Mouse (Mus musculus) retina, embryonic 14.5 days (tissue): Measurements from ENCODE around the gene Gm3238.
A peak's percentile ranks its signal among the peaks of the same experiment; 100 is the strongest.
"Not testable (repeated sequence)": the region's sequence is repeated elsewhere in the genome, so short reads cannot be mapped to it uniquely, and the experiment has no call there.

Experiments used
- DNase-seq: peaks from one replicate; pipeline ENCODE4 v3.0.0-alpha.2; 2015; ENCODE audit warnings: low spot score

The Gm3238 gene

GRCm38 (mm10) chr10:77771225-77771624 lies at the start of gene Gm3238:
Gm3238 (minus strand) TSS chr10:77771325.
- not testable (repeated sequence) for DNase-seq

GRCm38 (mm10) chr10:77819203-77819602 lies 48.1 kb upstream of the Gm3238 start:
- DNase-seq = no peak

- no peak for DNase-seq
These were observed 47.4 kb upstream of the Gm3238 start for GRCm38 (mm10) chr10:77818523-77818922.

GRCm38 (mm10) chr10:77815514-77815913 lies 44.4 kb upstream of the Gm3238 start:
- no peak for DNase-seq

- no peak for DNase-seq
These were observed 43.3 kb upstream of the Gm3238 start, which contains the start of gene Gm2696 for GRCm38 (mm10) chr10:77814382-77814781. Gm2696 (plus strand) TSS chr10:77814682.

- no peak for DNase-seq
These were observed 40.6 kb upstream of the Gm3238 start, which contains the start of gene Gm9507 for GRCm38 (mm10) chr10:77811743-77812142. Gm9507 (minus strand) TSS chr10:77811843.

- DNase-seq = peak; percentile 0
These were observed 33.0 kb upstream of the Gm3238 start for GRCm38 (mm10) chr10:77804095-77804494.

GRCm38 (mm10) chr10:77798921-77799508 lies 27.9 kb upstream of the Gm3238 start, which contains the start of gene Gm19668:
Gm19668 (minus strand) TSS chr10:77799133.
- peak; percentile 16 for DNase-seq

GRCm38 (mm10) chr10:77798164-77798920 lies 27.2 kb upstream of the Gm3238 start:
- peak; percentile 18 for DNase-seq

- peak; percentile 11 for DNase-seq
These were observed 26.6 kb upstream of the Gm3238 start for GRCm38 (mm10) chr10:77797677-77798076.

- peak; percentile 1 for DNase-seq
These were observed 23.9 kb upstream of the Gm3238 start, which contains the start of gene Gm9639 for GRCm38 (mm10) chr10:77794976-77795375. Gm9639 (minus strand) TSS chr10:77795076.

GRCm38 (mm10) chr10:77788621-77789020 lies 17.5 kb upstream of the Gm3238 start:
- no peak for DNase-seq

GRCm38 (mm10) chr10:77787876-77788275 lies 16.8 kb upstream of the Gm3238 start, which contains the start of gene Gm7137:
Gm7137 (minus strand) TSS chr10:77788200.
- DNase-seq = not testable (repeated sequence)

- not testable (repeated sequence) for DNase-seq
These were observed 12.3 kb upstream of the Gm3238 start for GRCm38 (mm10) chr10:77783396-77783795.

- DNase-seq = not testable (repeated sequence)
These were observed 11.3 kb upstream of the Gm3238 start, which contains the start of gene Gm3250 for GRCm38 (mm10) chr10:77782442-77782841. Gm3250 (minus strand) TSS chr10:77782542.

GRCm38 (mm10) chr10:77776844-77777243 lies 5.7 kb upstream of the Gm3238 start, which contains the start of gene Gm7138:
Gm7138 (minus strand) TSS chr10:77776944.
- DNase-seq = not testable (repeated sequence)

- DNase-seq = not testable (repeated sequence)
These were observed 1.0 kb upstream of the Gm3238 start for GRCm38 (mm10) chr10:77772142-77772541.

GRCm38 (mm10) chr10:77769727-77770126 lies 1.4 kb downstream of the Gm3238 start:
- DNase-seq = no peak

GRCm38 (mm10) chr10:77759582-77759981 lies 11.5 kb downstream of the Gm3238 start, which contains the start of gene Gm3233:
Gm3233 (minus strand) TSS chr10:77759682.
- DNase-seq = not testable (repeated sequence)

- DNase-seq = no peak
These were observed 17.7 kb downstream of the Gm3238 start for GRCm38 (mm10) chr10:77753448-77753847.

- DNase-seq = not testable (repeated sequence)
These were observed 18.8 kb downstream of the Gm3238 start for GRCm38 (mm10) chr10:77752312-77752711.

- not testable (repeated sequence) for DNase-seq
These were observed 19.9 kb downstream of the Gm3238 start, which contains the start of gene Gm9736 for GRCm38 (mm10) chr10:77751254-77751653. Gm9736 (minus strand) TSS chr10:77751354.

- DNase-seq = not testable (repeated sequence)
These were observed 20.4 kb downstream of the Gm3238 start for GRCm38 (mm10) chr10:77750686-77751085.
